Mouse (Mus musculus) lung, embryonic 16.5 days (tissue): ENCODE data around the gene Msrb3. TPM values are rescaled to one million over a fixed set of nuclear protein-coding genes. Genes with fewer than 3 reads are reported as not detected.
A peak's percentile ranks its signal among the peaks of the same experiment; 100 is the strongest.

ENCODE experiments used
- ATAC-seq: fragments of 200-750 bp; cut with Nextera tagmentation; 2 replicates; pipeline ENCODE4 v1.8.0; 2017; ENCODE audit warnings: low read depth, mild to moderate bottlenecking, moderate library complexity
- H3K27ac ChIP-seq: fragments of 300-500 bp; sonication (generic); 2 replicates; pipeline ENCODE4 v1.5.1; 2014; ENCODE audit warnings: mild to moderate bottlenecking, control low read depth, low read length
- H3K27me3 ChIP-seq: fragments of 300-500 bp; sonication (generic); 2 replicates; pipeline ENCODE4 v1.6.1; 2014; ENCODE audit warnings: low read depth, low read length, mixed read lengths; ENCODE audit not compliant: control insufficient read depth, insufficient read depth
- H3K36me3 ChIP-seq: fragments of 300-500 bp; sonication (generic); 2 replicates; pipeline ENCODE4 v1.6.1; 2014; ENCODE audit warnings: low read length; ENCODE audit not compliant: control insufficient read depth, insufficient read depth
- H3K4me1 ChIP-seq: fragments of 300-500 bp; sonication (generic); replicated peaks from 2 replicates; pipeline ENCODE4 v1.6.1; 2014; ENCODE audit warnings: low read length, mixed read lengths; ENCODE audit not compliant: control insufficient read depth, insufficient read depth
- H3K4me2 ChIP-seq: fragments of 300-500 bp; sonication (generic); 2 replicates; pipeline ENCODE4 v1.6.1; 2014; ENCODE audit warnings: low read depth, low read length, control low read depth
- H3K4me3 ChIP-seq: fragments of 300-500 bp; sonication (generic); 2 replicates; pipeline ENCODE4 v1.5.1; 2014; ENCODE audit warnings: mild to moderate bottlenecking, low read length, control low read depth
- H3K9ac ChIP-seq: fragments of 300-500 bp; sonication (generic); 2 replicates; pipeline ENCODE4 v1.6.1; 2014; ENCODE audit warnings: low read length, control low read depth
- H3K9me3 ChIP-seq: fragments of 300-500 bp; sonication (generic); 2 replicates; pipeline ENCODE4 v1.6.1; 2016; ENCODE audit warnings: low read length; ENCODE audit not compliant: control insufficient read depth
- WGBS: fragments of 180-500 bp; shearing (Covaris S2); extraction: QIAGEN DNeasy Blood & Tissue Kit; methylation state at CpG from one replicate; pipeline ENCODE4 v1.1.7; 2014; 5-methylcytosine and 5-hydroxymethylcytosine counted together
- polyA plus RNA-seq: library from polyadenylated mRNA; unstranded; fragments of >200 nt; fragmentation: Nextera tagmentation; extraction: Ambion mirVana; gene quantifications from 2 replicates; pipeline ENCODE4 v1.2.1, GENCODE M21; 2015

Gene Msrb3
- polyA plus RNA-seq, 1 experiment from 2014 or later = 12.4 TPM

DNA sequence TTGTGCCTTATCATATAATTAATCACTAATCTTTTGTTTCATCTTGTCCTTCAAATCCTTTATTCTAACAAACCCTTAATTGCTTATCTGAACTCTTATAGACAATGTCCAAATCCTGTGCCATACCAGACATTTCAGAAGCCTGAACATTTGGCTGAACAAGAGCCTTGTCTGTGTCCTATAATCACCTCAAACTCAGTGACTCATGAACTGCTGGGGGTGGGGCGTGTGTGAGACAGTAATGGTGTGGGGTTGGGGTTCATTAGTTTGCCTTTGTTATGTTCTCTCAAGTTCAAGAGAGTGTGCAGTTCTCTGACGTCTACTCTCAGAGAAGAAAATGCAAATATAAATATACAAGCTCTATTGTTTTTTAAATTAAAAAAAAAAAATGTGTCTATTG is 22.6 kb upstream of the Msrb3 start:
- H3K27me3 ChIP-seq = no peaks in the 10 kb centered on the region
- H3K4me1 ChIP-seq = no peaks in the 10 kb centered on the region
- H3K9ac ChIP-seq = no peak overlapping the region
- H3K27ac ChIP-seq = no peak overlapping the region
- peaks cover 12% of the 10 kb centered on the region; the same call in 1 of the 2 replicates for H3K36me3 ChIP-seq
- no peak overlapping the region for H3K4me2 ChIP-seq
- no peaks in the 10 kb centered on the region for H3K9me3 ChIP-seq
- H3K4me3 ChIP-seq = no peak overlapping the region
- ATAC-seq = no peak
- 44% methylated on average over 2 of the region's 2 CpGs for WGBS

DNA sequence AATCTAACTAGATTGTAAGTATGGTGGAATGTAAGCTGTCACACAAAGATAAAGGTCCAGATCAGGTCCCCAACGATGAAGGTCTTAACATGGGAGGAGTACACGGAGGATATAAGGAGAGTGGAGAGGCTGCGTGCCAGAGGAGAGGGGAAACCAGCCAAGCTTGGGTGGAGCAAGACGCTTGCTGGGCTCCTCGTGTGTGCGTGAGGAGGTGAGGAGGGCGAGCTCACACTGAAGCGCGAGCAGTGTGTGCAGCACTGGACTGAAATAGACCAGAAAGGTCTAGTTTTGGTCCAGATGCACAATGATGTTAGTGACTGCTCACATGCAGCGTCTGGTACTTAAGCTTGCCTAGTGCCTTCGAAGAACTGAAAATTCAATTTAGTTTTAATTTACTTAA is 21.7 kb upstream of the Msrb3 start:
- no peak overlapping the region for H3K4me2 ChIP-seq
- H3K9ac ChIP-seq = no peak overlapping the region
- no peak overlapping the region for H3K4me3 ChIP-seq
- WGBS = 64% methylated on average over 11 of the region's 11 CpGs
- no peaks in the 10 kb centered on the region for H3K9me3 ChIP-seq
- H3K36me3 ChIP-seq = peaks cover 6% of the 10 kb centered on the region; the same call in 1 of the 2 replicates
- no peaks in the 10 kb centered on the region for H3K27me3 ChIP-seq
- ATAC-seq = peak; percentile 52; the same call in 1 of the 2 replicates
- no peaks in the 10 kb centered on the region for H3K4me1 ChIP-seq
- H3K27ac ChIP-seq = no peak overlapping the region

DNA sequence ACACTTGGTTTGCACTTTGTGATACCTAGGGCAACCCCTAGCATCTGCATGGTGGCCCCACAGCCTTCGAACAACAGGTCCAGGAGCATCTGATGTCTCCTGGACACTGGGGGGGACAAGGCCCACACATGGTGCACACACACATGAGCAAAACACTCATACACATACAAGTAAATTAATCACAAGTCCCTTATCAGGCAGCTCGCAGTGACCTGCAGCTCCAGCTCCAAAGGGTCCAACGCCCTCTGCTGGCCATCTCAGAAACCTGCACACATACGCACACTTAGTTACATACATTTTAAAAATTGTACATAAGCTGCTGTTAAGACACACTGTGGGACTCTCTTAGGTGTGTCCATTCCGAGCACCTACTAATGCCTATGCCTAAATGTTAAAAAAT is 17.3 kb upstream of the Msrb3 start:
- no peak overlapping the region for H3K4me3 ChIP-seq
- no peaks in the 10 kb centered on the region for H3K27me3 ChIP-seq
- no peaks in the 10 kb centered on the region for H3K36me3 ChIP-seq
- H3K4me1 ChIP-seq = peaks cover 10% of the 10 kb centered on the region; the same call in 1 of the 2 replicates
- no peak overlapping the region for H3K9ac ChIP-seq
- H3K4me2 ChIP-seq = no peak overlapping the region
- ATAC-seq = no peak
- no peaks in the 10 kb centered on the region for H3K9me3 ChIP-seq
- H3K27ac ChIP-seq = no peak overlapping the region
- WGBS = 80% methylated on average over 5 of the region's 5 CpGs

DNA sequence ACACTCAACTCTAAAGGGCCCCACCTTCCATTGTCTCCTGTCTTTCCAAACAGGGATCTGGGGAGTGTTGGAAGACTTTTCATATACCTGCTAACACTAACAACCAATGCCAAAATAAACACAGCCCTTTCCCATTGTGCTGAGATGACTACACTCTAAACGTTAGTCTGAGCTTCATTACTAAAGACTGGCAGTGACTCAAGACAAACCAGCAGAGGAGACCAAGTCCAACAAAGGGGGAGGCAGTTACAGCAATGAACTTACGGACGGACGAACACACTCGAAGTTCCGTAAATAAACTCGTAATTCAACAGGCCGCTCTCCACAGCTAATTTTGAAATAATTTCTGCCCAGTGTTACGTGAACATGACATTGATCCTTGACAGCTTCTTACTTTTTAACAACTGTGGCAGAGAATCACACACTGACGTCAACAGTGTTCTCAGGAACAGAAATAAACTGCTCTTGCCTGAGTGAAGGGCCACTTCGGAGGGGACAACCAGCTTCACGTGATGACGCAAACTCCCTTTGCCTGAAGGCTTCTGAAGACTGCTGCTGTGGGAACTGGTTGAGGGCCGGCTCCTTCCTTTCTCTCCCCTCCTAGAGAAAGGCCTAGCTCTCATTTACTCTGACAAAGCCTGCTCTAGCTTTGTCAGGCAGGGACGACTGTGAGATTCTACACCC is 16.2 kb upstream of the Msrb3 start:
- WGBS = 33% methylated on average over 15 of the region's 15 CpGs

DNA sequence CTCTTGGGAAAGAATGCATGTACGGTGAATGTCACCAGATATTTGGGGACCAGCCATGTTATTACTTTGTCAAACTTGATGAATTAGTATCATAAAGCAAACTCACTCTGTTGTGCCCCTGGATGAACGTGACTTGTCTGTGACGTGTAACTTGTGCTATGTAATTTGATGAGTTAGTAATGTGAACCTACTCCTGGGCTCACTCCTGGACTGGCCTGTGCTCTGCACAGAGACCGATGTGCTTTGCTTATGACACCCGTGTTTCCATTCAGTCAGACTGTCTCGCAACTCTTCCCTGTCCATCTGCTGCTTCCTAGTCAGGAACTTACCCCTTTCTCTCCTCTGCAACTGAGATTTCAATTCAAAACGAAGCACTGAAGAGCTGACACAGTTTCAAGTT is 15.4 kb upstream of the Msrb3 start:
- ATAC-seq = 0 out of 2 replicates have a peak, but pooled peaks have one; percentile 42
- peaks cover 10% of the 10 kb centered on the region; the same call in 1 of the 2 replicates for H3K4me1 ChIP-seq
- no peaks in the 10 kb centered on the region for H3K27me3 ChIP-seq
- H3K4me3 ChIP-seq = no peak overlapping the region
- peak overlapping the region; percentile 67 for H3K27ac ChIP-seq
- H3K4me2 ChIP-seq = no peak overlapping the region
- 62% methylated on average over 7 of the region's 7 CpGs for WGBS
- H3K9me3 ChIP-seq = no peaks in the 10 kb centered on the region
- H3K9ac ChIP-seq = no peak overlapping the region
- H3K36me3 ChIP-seq = no peaks in the 10 kb centered on the region

More for the DNA sequence above, 16.2 kb upstream of the Msrb3 start:
- Histone ChIP-seq H3K36me3 (no peaks in the 10 kb centered on the region), H3K27ac (peak overlapping the region; percentile 67), H3K4me2 (peak overlapping the region; percentile 9; the same call in 1 of the 2 replicates), H3K4me3 (no peak overlapping the region), H3K4me1 (peaks cover 10% of the 10 kb centered on the region; the same call in 1 of the 2 replicates), H3K27me3 (no peaks in the 10 kb centered on the region), H3K9me3 (no peaks in the 10 kb centered on the region), H3K9ac (no peak overlapping the region)
- ATAC-seq = peak; percentile 83

DNA sequence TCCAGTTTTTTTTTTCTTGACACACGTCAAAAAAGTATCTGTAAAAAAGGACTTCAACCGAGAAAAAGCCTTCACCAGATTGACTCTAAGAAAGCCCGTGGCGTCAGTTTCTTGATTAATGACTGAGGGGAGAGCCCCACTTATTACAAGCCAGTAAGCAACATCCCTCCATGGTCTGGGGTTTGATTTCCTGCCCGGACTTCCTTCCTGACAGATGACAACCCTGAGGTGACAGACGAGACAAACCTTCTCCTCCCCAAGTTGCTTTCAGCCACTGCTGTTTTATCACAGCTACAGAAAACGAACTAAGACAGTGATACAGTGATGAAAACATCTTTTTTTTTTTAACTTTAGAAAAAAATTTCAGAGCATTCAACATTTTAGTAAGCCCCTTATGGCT is 14.9 kb upstream of the Msrb3 start:
- Histone ChIP-seq H3K27ac (no peak overlapping the region), H3K4me1 (peaks cover 10% of the 10 kb centered on the region; the same call in 1 of the 2 replicates), H3K9me3 (no peaks in the 10 kb centered on the region), H3K4me2 (no peak overlapping the region), H3K9ac (no peak overlapping the region), H3K36me3 (no peaks in the 10 kb centered on the region), H3K27me3 (no peaks in the 10 kb centered on the region), H3K4me3 (no peak overlapping the region)
- WGBS = 38% methylated on average over 7 of the region's 7 CpGs
- ATAC-seq = no peak

DNA sequence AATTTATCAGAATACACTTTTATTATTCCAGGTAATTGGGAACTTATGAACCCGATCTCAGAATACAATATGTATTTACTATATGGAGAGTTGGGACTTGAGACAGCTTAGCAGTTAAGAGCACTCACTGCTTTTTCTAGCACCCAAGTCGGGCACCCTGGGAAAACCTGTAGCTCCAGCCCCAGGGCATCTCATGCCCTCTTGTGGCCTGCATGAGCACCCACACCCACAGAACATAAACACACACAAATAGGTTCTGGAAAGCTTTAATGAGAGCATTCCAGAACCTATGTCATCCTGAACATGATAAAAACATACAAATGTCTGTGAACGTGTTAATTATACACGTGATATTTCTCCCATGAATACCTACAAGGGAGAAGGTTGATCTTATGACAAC is 13.1 kb upstream of the Msrb3 start:
- no peaks in the 10 kb centered on the region for H3K9me3 ChIP-seq
- no peak overlapping the region for H3K9ac ChIP-seq
- no peak overlapping the region for H3K4me2 ChIP-seq
- no peaks in the 10 kb centered on the region for H3K36me3 ChIP-seq
- no peak for ATAC-seq
- no peak overlapping the region for H3K4me3 ChIP-seq
- H3K27me3 ChIP-seq = no peaks in the 10 kb centered on the region
- WGBS = 72% methylated on average over 4 of the region's 4 CpGs
- peaks cover 10% of the 10 kb centered on the region; the same call in 1 of the 2 replicates for H3K4me1 ChIP-seq
- no peak overlapping the region for H3K27ac ChIP-seq

DNA sequence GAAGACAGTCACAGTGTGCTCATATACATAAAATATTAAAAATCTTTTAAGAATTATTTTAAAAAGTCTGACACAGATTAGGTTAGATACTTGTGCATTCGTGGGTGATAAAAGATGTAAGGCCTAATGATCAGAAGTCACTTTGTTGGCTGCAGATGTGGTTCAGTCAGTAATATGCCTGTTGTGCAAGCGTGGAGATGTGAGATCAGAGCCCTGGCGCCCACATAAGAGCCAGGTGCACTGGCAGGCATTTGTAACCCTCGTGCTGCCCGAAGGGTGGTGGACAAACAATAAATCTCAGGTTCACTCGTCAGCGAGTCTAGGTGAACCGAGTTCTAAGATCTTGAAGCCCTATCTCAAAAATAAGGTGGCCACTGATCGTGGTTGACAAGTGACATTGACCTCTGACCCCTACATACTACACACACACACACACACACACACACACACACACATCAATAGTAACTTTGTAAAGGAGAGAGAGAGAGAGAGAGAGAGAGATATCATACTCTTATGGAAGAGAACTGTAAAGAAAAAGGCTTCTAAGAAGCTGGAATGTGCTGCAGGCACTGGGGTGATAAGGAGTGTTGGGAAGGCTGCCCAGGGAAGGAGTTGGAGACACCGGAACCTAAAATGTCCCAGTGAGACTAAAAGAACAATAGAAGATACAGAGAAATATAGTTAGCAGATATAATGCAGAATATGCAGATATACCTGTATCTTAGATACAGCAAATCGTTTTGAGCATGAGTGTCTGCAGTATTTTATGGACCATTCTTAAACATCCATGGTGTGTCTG is 10.1 kb upstream of the Msrb3 start:
- ATAC-seq = no peak
- H3K27ac ChIP-seq = no peak overlapping the region
- H3K36me3 ChIP-seq = no peaks in the 10 kb centered on the region
- H3K27me3 ChIP-seq = no peaks in the 10 kb centered on the region
- H3K9ac ChIP-seq = no peak overlapping the region
- no peaks in the 10 kb centered on the region for H3K4me1 ChIP-seq
- H3K4me2 ChIP-seq = no peak overlapping the region
- 67% methylated on average over 11 of the region's 11 CpGs for WGBS
- H3K9me3 ChIP-seq = no peaks in the 10 kb centered on the region
- H3K4me3 ChIP-seq = no peak overlapping the region

DNA sequence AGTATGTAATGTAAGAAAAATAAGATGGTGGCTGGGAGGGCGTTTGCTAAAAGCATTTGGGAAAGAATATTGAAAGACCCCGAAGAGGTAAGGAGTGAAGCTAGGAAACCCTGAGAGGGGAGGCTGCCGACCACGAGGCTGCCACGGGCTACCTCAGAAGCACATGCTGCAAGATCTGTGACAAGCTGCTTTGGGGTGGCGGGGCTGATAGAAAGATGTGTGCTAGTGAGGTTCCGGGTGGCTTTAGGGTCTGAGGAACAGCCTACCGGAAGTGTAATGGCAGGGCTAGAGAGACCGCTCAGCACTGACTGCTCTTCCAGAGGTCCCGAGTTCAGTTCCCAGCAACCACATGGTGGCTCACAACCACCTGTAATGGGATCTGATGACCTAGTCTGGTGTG is 5.8 kb upstream of the Msrb3 start:
- 87% methylated on average over 10 of the region's 10 CpGs for WGBS
- no peaks in the 10 kb centered on the region for H3K27me3 ChIP-seq
- no peak for ATAC-seq

More for the DNA sequence above, 5.8 kb upstream of the Msrb3 start:
- H3K27ac ChIP-seq = no peak overlapping the region
- H3K4me2 ChIP-seq = no peak overlapping the region
- no peaks in the 10 kb centered on the region for H3K9me3 ChIP-seq
- no peak overlapping the region for H3K4me3 ChIP-seq
- no peak overlapping the region for H3K9ac ChIP-seq
- no peaks in the 10 kb centered on the region for H3K36me3 ChIP-seq
- peaks cover 10% of the 10 kb centered on the region for H3K4me1 ChIP-seq
